Mouse (Mus musculus) layer of hippocampus, adult 18-20 months (tissue): Measurements from ENCODE around the gene Tgm1. TPM values are rescaled to one million over a fixed set of nuclear protein-coding genes. Genes with fewer than 3 reads are reported as not detected.

ENCODE experiments used
- DNase-seq, 2 experiments: peaks; one replicate each; pipeline ENCODE4 v3.0.0; 2022; ENCODE audit warnings: low spot score in 2 of 2
- total RNA-seq, 2 experiments: library from RNA; stranded (reverse); gene quantifications; 2 replicates each; pipeline ENCODE4 v1.2.3; 2021

The Tgm1 gene
- total RNA-seq, 2 experiments from 2014 or later: not detected

- no peak for DNase-seq
Observed at GRCm38 (mm10) chr14:55677615-55678014, 36.1 kb downstream of the Tgm1 start.

- no peak for DNase-seq
Observed at GRCm38 (mm10) chr14:55672741-55673060, 41.0 kb downstream of the Tgm1 start.

GRCm38 (mm10) chr14:55671833-55672740 lies 41.6 kb downstream of the Tgm1 start, which contains the start of the genes Gmpr2 and Nedd8:
Gmpr2 (plus strand) TSS chr14:55671941.
Nedd8 (minus strand) TSS chr14:55672124.
- DNase-seq: peak; percentile 93 to 97

- no peak for DNase-seq
Observed at GRCm38 (mm10) chr14:55671486-55671832, 42.3 kb downstream of the Tgm1 start.

- no peak for DNase-seq
Observed at GRCm38 (mm10) chr14:55660636-55661035, 53.1 kb downstream of the Tgm1 start.

GRCm38 (mm10) chr14:55659960-55660573 lies 53.7 kb downstream of the Tgm1 start, which contains the start of gene Mdp1:
Mdp1 (minus strand) TSS chr14:55660508.
- DNase-seq: peak; percentile 77 to 86

- no peak for DNase-seq
Observed at GRCm38 (mm10) chr14:55658011-55658410, 55.7 kb downstream of the Tgm1 start.

- DNase-seq: no peak
Observed at GRCm38 (mm10) chr14:55656935-55657334, 56.8 kb downstream of the Tgm1 start.

- DNase-seq: no peak
Observed at GRCm38 (mm10) chr14:55651528-55651927, 62.2 kb downstream of the Tgm1 start.

Other genes starting within 250 kb of the Tgm1 start
- gene Dhrs4, start 235.2 kb downstream of the Tgm1 start, total RNA-seq: 10 to 100 TPM; 20.2 to 22.1 TPM
- 10 to 100 TPM; 46.8 to 50.8 TPM for gene Carmil3, start 223.3 kb downstream of the Tgm1 start, total RNA-seq
- gene Cpne6, start 203.5 kb downstream of the Tgm1 start, total RNA-seq: 100 to 1,000 TPM; 653 to 657 TPM
- 1 to 10 TPM; 1.7 to 2.2 TPM for gene Nrl, start 188.9 kb downstream of the Tgm1 start, total RNA-seq
- gene Pck2, start 173.7 kb downstream of the Tgm1 start, total RNA-seq: 10 to 100 TPM; 50.9 to 54.2 TPM
- 10 to 100 TPM; 72.2 to 83.8 TPM for gene Dcaf11, start 153.9 kb downstream of the Tgm1 start, total RNA-seq
- 1 to 10 TPM in 1 of 2 experiments, under 1 TPM in 1; 0.79 to 1.6 TPM for gene A730061H03Rik, start 153.5 kb downstream of the Tgm1 start, total RNA-seq
- gene Fitm1, start 138.3 kb downstream of the Tgm1 start, total RNA-seq: not detected
- 10 to 100 TPM; 54.0 to 56.6 TPM for gene Psme1, start 135.8 kb downstream of the Tgm1 start, total RNA-seq
- gene Emc9, start 128.6 kb downstream of the Tgm1 start, total RNA-seq: 10 to 100 TPM; 43.3 to 49.5 TPM
- 10 to 100 TPM; 53.7 to 57.4 TPM for gene Psme2, start 122.8 kb downstream of the Tgm1 start, total RNA-seq
- 10 to 100 TPM; 38.0 to 43.0 TPM for gene Rnf31, start 122.2 kb downstream of the Tgm1 start, total RNA-seq
- gene Irf9, start 110.4 kb downstream of the Tgm1 start, total RNA-seq: 10 to 100 TPM; 10.9 to 13.3 TPM
- 1 to 10 TPM; 1.4 to 1.8 TPM for gene Rec8, start 95.9 kb downstream of the Tgm1 start, total RNA-seq
- 100 to 1,000 TPM; 119 to 128 TPM for gene Ipo4, start 78.0 kb downstream of the Tgm1 start, total RNA-seq
- gene Gm49378, start 76.0 kb downstream of the Tgm1 start, total RNA-seq: 1 to 10 TPM; 2.7 to 3.8 TPM
- gene Tm9sf1, start 70.1 kb downstream of the Tgm1 start, total RNA-seq: 10 to 100 TPM; 39.6 to 40.8 TPM
- gene Tssk4, start 63.7 kb downstream of the Tgm1 start, total RNA-seq: 1 to 10 TPM in 1 of 2 experiments, under 1 TPM in 1; 0.79 to 1.2 TPM
- 10 to 100 TPM; 45.5 to 52.3 TPM for gene Mdp1, start 53.4 kb downstream of the Tgm1 start, total RNA-seq
- gene Gmpr2, start 42.0 kb downstream of the Tgm1 start, total RNA-seq: 10 to 100 TPM; 23.3 to 26.4 TPM
- 100 to 1,000 TPM; 294 to 304 TPM for gene Nedd8, start 41.8 kb downstream of the Tgm1 start, total RNA-seq
- 10 to 100 TPM; 12.3 to 15.2 TPM for gene Tinf2, start 32.1 kb downstream of the Tgm1 start, total RNA-seq
- 10 to 100 TPM; 43.7 to 45.7 TPM for gene Rabggta, start 8.3 kb upstream of the Tgm1 start, total RNA-seq
- 10 to 100 TPM; 83.2 to 98.7 TPM for gene Dhrs1, start 31.8 kb upstream of the Tgm1 start, total RNA-seq
- gene Nop9, start 31.8 kb upstream of the Tgm1 start, total RNA-seq: 10 to 100 TPM; 11.7 to 14.5 TPM
- gene Cideb, start 44.5 kb upstream of the Tgm1 start, total RNA-seq: 1 to 10 TPM; 1.7 to 2.2 TPM
- under 1 TPM; 0.12 to 0.13 TPM for gene Ltb4r2, start 47.5 kb upstream of the Tgm1 start, total RNA-seq
- under 1 TPM in 1 of 2 experiments, not detected in 1; 0.45 TPM for gene Ltb4r1, start 52.0 kb upstream of the Tgm1 start, total RNA-seq
- 1 to 10 TPM; 3.1 to 4.4 TPM for gene Adcy4, start 70.2 kb upstream of the Tgm1 start, total RNA-seq
- gene Ripk3, start 74.9 kb upstream of the Tgm1 start, total RNA-seq: 1 to 10 TPM in 1 of 2 experiments, under 1 TPM in 1; 0.52 to 1.1 TPM
- gene Nfatc4, start 109.2 kb upstream of the Tgm1 start, total RNA-seq: 1 to 10 TPM; 1.4 to 2.3 TPM
- gene Nynrin, start 140.1 kb upstream of the Tgm1 start, total RNA-seq: 1 to 10 TPM; 7.0 to 8.0 TPM
- under 1 TPM; 0.15 to 0.64 TPM for gene Cbln3, start 170.5 kb upstream of the Tgm1 start, total RNA-seq
- 10 to 100 TPM; 11.4 to 12.2 TPM for gene Khnyn, start 171.0 kb upstream of the Tgm1 start, total RNA-seq
- gene Sdr39u1, start 186.4 kb upstream of the Tgm1 start, total RNA-seq: 10 to 100 TPM; 71.8 to 74.1 TPM
- not detected for gene Cma1, start 230.7 kb upstream of the Tgm1 start, total RNA-seq
- not detected for gene Cma2, start 237.1 kb upstream of the Tgm1 start, total RNA-seq